10 mouse cellular contexts compared by ENCODE assay signal in the genomic region with DNA sequence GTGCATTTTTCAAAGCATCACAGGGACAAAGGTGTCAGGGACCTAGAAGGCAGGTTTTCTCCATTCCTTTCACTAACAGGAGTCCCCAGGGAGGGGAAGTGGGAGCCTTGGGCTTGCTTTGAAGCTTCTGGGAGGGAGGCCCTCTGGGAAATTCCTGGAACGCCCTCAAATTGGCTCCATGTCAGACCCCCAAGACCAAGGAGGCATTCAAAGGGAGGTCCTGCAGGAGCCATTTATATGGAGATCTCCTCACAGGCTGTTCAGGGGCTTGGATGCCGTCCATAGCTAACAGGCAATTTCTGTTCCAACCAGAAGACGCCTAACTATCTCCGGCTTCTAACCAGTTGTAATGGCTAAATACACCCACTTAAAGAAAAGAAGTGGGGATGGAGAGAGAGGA.
A peak's percentile ranks its signal among the peaks of the same experiment; 100 is the strongest.
DNase-seq lines count a peak whose midpoint lies in the region; ATAC-seq and TF ChIP-seq lines count a peak whose summit lies in the region.
"Had no signal": no experiment of that assay in that cellular context is flagged by ENCODE, and none has a peak within 500 bp of the region (broad histone marks: within the 10 kb centered on the region; RNA-seq: fewer than 3 reads in every experiment).

No protein-coding gene starts in this region.

- H3K79me2 ChIP-seq in heart, adult 2 months (replicated peaks; ENCODE audit: control insufficient read depth, insufficient read depth, low read length): no peaks in the 10 kb centered on the region

- TF ChIP-seq CTCF in heart, adult 2 months (IDR thresholded peaks at IDR 0.05): no peak

- WGBS in midbrain, embryonic 15.5 days: 50% methylated on average over 4 of the region's 4 CpGs
- WGBS in heart, adult 2 months: 52% methylated on average over 4 of the region's 4 CpGs

- H3K4me1 ChIP-seq in midbrain, embryonic 15.5 days: no peaks in the 10 kb centered on the region
- H3K4me1 ChIP-seq in heart, adult 2 months (ENCODE audit: control insufficient read depth, insufficient read depth, low read length): no peaks in the 10 kb centered on the region

- H3K27ac ChIP-seq in midbrain, embryonic 15.5 days: no peak overlapping the region
- H3K27ac ChIP-seq in heart, adult 2 months: no peak overlapping the region

- H3K27me3 ChIP-seq in midbrain, embryonic 15.5 days (replicated peaks): no peaks in the 10 kb centered on the region
- H3K27me3 ChIP-seq in heart, adult 2 months (ENCODE audit: control insufficient read depth, insufficient read depth, low read length): no peaks in the 10 kb centered on the region

- intact Hi-C loops in heart, adult 2 months (cut with DNase I): no loop called here

- H3K9ac ChIP-seq in midbrain, embryonic 15.5 days: no peak overlapping the region
- H3K9ac ChIP-seq in heart, adult 2 months (ENCODE audit: low read depth, low read length): no peak overlapping the region

- no peak for TF ChIP-seq POLR2A in heart, adult 2 months (IDR thresholded peaks at IDR 0.05; ENCODE audit: insufficient read depth, low read depth, low read length)

- no peak overlapping the region for H3K4me3 ChIP-seq in midbrain, embryonic 15.5 days
- no peak overlapping the region for H3K4me3 ChIP-seq in heart, adult 2 months

- ATAC-seq in midbrain, embryonic 15.5 days (replicated peaks): 0 out of 2 replicates have a peak, but pooled peaks have one; percentile 31

- no peaks in the 10 kb centered on the region for H3K36me3 ChIP-seq in midbrain, embryonic 15.5 days (replicated peaks)
- no peaks in the 10 kb centered on the region for H3K36me3 ChIP-seq in heart, adult 2 months (ENCODE audit: control insufficient read depth, insufficient read depth, low read length)
- H3K36me3 ChIP-seq: G1E had no signal

- H3K9me3 ChIP-seq in midbrain, embryonic 15.5 days: no peaks in the 10 kb centered on the region

- no peak for TF ChIP-seq EP300 in heart, adult 2 months (IDR thresholded peaks at IDR 0.05; ENCODE audit: insufficient read depth, low read depth, low read length)

- H3K4me2 ChIP-seq in midbrain, embryonic 15.5 days: no peak overlapping the region

- DNase-seq in kidney, postnatal 14 days: peak; percentile 6
- no peak for DNase-seq in kidney, adult 8-10 months
- DNase-seq in ZHBTc4 (ENCODE audit: low read depth, low spot score): peak; percentile 53
- peak; percentile 17 to 25 for DNase-seq in frontal cortex, postnatal 36 days (ENCODE audit: low spot score in 2 of 2)
- DNase-seq in retina, postnatal 1 day: no peak
- no peak for DNase-seq in spleen, postnatal 36 days (ENCODE audit: low spot score in 2 of 2)
- DNase-seq in heart, adult 2 months: no peak
- DNase-seq: liver had no signal

Comparison
In these comparisons a context has a peak if more than half of its experiments do, and no peak if none do; other contexts are left out.
1. DNase-seq: peak in kidney, postnatal 14 days (single experiment), ZHBTc4 (single experiment) and frontal cortex, postnatal 36 days (2 of 2); none in kidney, adult 8-10 months (0 of 2), retina, postnatal 1 day (single experiment), spleen, postnatal 36 days (0 of 2) and heart, adult 2 months (0 of 2).